Mouse (Mus musculus): Measurements from ENCODE around the gene N4bp1. TPM values are rescaled to one million over a fixed set of nuclear protein-coding genes. Genes with fewer than 3 reads are reported as not detected.

N4bp1 gene
- polyA plus RNA-seq, 1 experiment from 2014 or later, result 10.9 TPM

DNA sequence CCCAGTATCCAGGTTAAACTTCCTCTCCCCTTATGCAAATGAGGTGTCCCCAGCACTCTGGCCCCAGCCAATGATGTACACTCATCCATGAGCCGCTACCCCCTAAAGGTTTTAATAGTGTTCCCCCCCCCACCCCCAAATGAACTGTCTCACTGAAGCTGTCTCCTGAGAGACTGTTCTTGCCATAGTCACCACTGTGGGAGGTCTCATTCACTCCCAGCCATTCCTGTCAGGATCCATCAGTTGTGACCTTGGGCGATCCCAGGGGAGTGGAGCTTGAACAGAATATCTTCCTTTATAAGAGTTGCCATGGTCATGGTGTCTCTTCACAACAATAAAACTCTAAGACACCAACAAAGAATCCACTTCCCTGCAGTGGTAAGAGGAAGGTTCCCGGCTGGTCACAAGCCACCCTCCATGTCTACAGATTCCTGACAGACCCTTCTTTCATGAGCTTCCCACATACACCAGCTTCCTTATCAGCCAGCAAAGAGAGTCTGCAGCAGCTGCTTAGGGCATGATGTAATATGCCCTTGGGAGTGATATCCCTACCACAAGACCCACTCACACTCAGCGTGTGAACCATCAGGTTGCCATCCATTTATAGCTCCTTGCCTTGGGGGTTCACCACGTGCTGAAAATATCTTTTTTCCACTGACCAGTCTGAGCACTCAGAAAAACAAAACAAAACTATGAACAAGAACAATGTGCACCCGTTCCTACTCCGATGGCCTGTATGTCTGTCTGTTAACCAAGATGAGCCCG lies 50.4 kb downstream of the N4bp1 start:
- Histone ChIP-seq H3K4me3 (no peak overlapping the region), H3K4me2 (replicated peaks) (no peak overlapping the region), H3K9me3 (no peaks in the 10 kb centered on the region), H3K27me3 (no peaks in the 10 kb centered on the region), H3K27ac (replicated peaks) (no peak overlapping the region), H3K4me1 (no peaks in the 10 kb centered on the region), H3K9ac (replicated peaks) (no peak overlapping the region), H3K36me3 (0 out of 2 replicates have a peak, but pooled peaks cover 5% of the 10 kb centered on the region)
- no peak for ATAC-seq (replicated peaks)
- WGBS, result 88% methylated on average over 8 of the region's 8 CpGs

DNA sequence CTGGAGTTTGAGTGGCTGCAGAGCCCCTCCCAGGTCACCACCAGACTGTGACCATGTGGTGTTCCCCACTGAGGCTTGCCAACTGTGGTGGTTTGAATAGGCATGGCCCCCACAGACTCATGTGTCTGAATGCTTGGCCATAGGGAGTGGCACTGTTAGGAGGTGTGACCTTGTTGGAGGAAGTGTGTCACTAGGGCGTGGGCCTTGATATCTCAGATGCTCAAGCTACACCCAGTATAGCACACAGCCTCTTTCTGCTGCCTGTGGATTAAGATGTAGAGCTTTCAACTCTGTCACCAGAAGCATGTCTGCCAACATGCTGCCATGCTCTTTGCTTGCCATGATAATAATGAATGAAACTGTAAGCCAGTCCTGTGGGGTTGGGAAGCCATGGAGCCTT lies 51.1 kb downstream of the N4bp1 start:
- H3K27me3 ChIP-seq, result no peaks in the 10 kb centered on the region
- no peak overlapping the region for H3K4me3 ChIP-seq
- H3K27ac ChIP-seq (replicated peaks), result no peak overlapping the region
- no peak for ATAC-seq (replicated peaks)
- 80% methylated on average over 1 of the region's 1 CpGs for WGBS
- no peak overlapping the region for H3K9ac ChIP-seq (replicated peaks)
- H3K4me1 ChIP-seq, result no peaks in the 10 kb centered on the region
- H3K36me3 ChIP-seq, result no peaks in the 10 kb centered on the region
- no peak overlapping the region for H3K4me2 ChIP-seq (replicated peaks)
- no peaks in the 10 kb centered on the region for H3K9me3 ChIP-seq

DNA sequence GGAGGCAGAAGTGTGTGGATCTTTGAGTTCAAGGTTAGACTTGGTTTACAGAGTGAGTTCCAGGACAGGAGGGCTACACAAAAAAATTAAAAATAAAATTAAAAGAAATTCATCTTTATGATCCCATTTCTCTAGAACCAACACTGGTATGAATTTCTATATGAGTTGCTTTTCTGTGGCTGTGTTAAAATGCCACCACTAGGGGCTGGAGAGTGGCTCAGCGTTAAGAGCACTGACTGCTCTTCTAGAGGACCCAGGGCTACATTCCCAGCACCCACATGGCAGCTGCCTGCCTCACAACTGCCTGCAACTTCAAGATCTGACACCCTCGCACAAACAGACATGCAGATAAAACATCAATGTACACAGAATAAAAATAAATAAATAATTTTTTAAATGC lies 56.1 kb downstream of the N4bp1 start:
- Histone ChIP-seq H3K4me2 (replicated peaks) (no peak overlapping the region), H3K27ac (replicated peaks) (no peak overlapping the region), H3K9me3 (no peaks in the 10 kb centered on the region), H3K36me3 (no peaks in the 10 kb centered on the region), H3K4me1 (0 out of 2 replicates have a peak, but pooled peaks cover 2% of the 10 kb centered on the region), H3K4me3 (no peak overlapping the region), H3K27me3 (no peaks in the 10 kb centered on the region), H3K9ac (replicated peaks) (no peak overlapping the region)
- no peak for ATAC-seq (replicated peaks)
- 58% methylated on average over 2 of the region's 2 CpGs for WGBS

DNA sequence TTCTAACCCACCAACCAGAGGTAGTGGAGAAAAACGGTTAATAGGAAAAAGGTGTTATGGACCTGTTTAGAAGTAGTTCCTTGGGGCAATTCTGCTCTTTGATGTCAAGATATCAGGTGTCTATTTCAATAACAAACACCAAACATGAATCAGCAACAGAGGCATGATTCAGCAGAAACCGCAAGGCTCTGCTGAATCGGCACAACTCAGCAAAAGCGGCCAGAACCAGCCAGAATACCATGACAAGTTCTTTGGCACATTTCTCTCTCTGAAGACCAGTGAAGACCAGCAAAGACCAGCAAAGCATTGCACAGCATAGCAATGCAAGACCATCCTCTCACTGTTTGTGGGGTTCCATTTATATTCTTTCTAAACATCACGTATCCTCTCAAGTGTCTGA lies 57.9 kb downstream of the N4bp1 start:
- H3K9ac ChIP-seq (replicated peaks), result no peak overlapping the region
- ATAC-seq (replicated peaks), result no peak
- no peak overlapping the region for H3K4me2 ChIP-seq (replicated peaks)
- no peaks in the 10 kb centered on the region for H3K36me3 ChIP-seq
- 0 out of 2 replicates have a peak, but pooled peaks cover 2% of the 10 kb centered on the region for H3K4me1 ChIP-seq
- H3K4me3 ChIP-seq, result no peak overlapping the region
- no peaks in the 10 kb centered on the region for H3K9me3 ChIP-seq
- WGBS, result 95% methylated on average over 5 of the region's 5 CpGs
- H3K27ac ChIP-seq (replicated peaks), result no peak overlapping the region
- H3K27me3 ChIP-seq, result no peaks in the 10 kb centered on the region

DNA sequence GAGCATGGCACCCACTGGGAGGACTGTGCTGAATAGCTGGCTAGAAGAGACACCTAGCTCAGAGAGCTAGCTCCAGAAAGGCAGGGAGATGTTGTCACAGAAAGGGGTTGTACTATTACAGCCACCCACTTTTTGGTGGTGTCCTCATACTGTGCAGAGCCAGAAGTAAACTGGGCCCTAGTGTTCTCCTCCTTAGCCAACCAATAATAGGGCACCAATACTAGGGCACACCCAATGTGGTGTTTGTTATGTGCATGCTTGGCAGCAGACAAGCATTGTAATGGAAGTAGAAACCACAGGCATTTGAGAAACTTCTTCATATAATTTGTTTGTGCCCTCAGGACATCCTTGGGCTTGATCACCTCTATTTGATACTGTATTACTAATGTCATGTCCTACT lies 58.5 kb downstream of the N4bp1 start:
- Histone ChIP-seq H3K36me3 (no peaks in the 10 kb centered on the region), H3K4me3 (no peak overlapping the region), H3K27me3 (no peaks in the 10 kb centered on the region), H3K9ac (replicated peaks) (no peak overlapping the region), H3K4me1 (0 out of 2 replicates have a peak, but pooled peaks cover 2% of the 10 kb centered on the region), H3K9me3 (no peaks in the 10 kb centered on the region), H3K4me2 (replicated peaks) (no peak overlapping the region), H3K27ac (replicated peaks) (no peak overlapping the region)
- ATAC-seq (replicated peaks), result no peak

DNA sequence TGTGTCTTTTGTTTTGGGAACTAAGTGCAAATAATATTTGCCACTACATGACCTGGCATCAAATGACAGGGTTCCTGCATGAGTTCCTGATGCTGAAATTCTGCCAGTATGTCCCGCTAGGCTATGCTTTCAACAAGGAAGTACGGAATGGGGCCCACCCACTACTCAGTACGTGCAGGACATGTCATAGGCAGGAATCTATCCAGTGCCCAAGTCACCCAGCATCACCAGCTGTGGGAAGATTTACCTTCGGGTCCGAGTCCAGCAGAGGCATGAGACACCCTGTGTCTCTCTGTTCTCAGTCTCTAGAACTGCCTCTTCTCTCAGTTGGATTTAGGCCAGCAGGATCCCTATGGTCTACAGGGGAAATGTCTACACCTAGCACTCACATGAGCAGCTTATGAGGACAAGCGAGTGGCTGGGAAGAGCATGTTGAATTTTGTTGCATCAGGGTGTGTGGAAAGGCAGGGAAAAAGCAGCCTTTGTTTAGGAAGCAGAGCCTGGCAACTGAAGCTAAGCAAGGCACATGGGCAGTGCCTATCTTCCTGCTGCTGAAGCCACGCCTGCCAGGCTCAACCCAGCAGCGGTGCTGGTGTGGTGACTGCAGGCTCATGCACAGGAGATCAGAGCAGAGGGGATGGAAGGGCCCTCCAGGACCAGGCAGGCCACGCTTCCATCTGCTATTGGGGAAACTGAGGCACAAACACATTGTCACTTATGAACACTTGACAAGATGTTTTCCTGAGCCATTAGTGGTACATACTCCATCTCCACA lies 59.2 kb downstream of the N4bp1 start:
- no peaks in the 10 kb centered on the region for H3K27me3 ChIP-seq

DNA sequence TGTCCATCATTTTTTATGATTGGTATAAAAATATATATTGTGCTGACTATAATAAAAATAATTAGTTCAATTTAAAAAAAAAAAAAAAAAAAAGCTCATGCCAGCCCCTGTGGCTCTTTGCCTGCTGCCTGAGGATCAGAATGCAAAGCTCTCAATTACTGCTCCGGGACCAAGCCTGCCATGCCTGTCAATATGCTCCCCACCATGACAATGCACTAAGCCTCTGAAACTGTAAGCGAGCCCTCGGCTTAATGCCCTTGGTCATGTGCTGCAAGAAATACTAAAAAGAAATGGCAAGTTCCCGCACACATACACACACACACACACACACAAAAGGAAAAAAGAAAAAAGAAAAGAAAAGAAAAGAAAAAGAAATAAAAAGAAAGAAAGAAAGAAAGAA lies 60.3 kb downstream of the N4bp1 start:
- WGBS, result under 1% methylated on average over 4 of the region's 4 CpGs
- H3K9ac ChIP-seq (replicated peaks), result no peak overlapping the region
- H3K36me3 ChIP-seq, result no peaks in the 10 kb centered on the region
- 0 out of 2 replicates have a peak, but pooled peaks cover 2% of the 10 kb centered on the region for H3K4me1 ChIP-seq
- no peak overlapping the region for H3K27ac ChIP-seq (replicated peaks)
- no peaks in the 10 kb centered on the region for H3K9me3 ChIP-seq
- H3K4me2 ChIP-seq (replicated peaks), result no peak overlapping the region
- ATAC-seq (replicated peaks), result no peak
- no peaks in the 10 kb centered on the region for H3K27me3 ChIP-seq
- no peak overlapping the region for H3K4me3 ChIP-seq

More for the DNA sequence above, 59.2 kb downstream of the N4bp1 start:
- 86% methylated on average over 9 of the region's 9 CpGs for WGBS
- H3K9ac ChIP-seq (replicated peaks), result no peak overlapping the region
- H3K36me3 ChIP-seq, result no peaks in the 10 kb centered on the region
- no peak overlapping the region for H3K4me3 ChIP-seq
- no peak for ATAC-seq (replicated peaks)
- 0 out of 2 replicates have a peak, but pooled peaks cover 2% of the 10 kb centered on the region for H3K4me1 ChIP-seq
- no peaks in the 10 kb centered on the region for H3K9me3 ChIP-seq
- no peak overlapping the region for H3K4me2 ChIP-seq (replicated peaks)
- H3K27ac ChIP-seq (replicated peaks), result no peak overlapping the region

DNA sequence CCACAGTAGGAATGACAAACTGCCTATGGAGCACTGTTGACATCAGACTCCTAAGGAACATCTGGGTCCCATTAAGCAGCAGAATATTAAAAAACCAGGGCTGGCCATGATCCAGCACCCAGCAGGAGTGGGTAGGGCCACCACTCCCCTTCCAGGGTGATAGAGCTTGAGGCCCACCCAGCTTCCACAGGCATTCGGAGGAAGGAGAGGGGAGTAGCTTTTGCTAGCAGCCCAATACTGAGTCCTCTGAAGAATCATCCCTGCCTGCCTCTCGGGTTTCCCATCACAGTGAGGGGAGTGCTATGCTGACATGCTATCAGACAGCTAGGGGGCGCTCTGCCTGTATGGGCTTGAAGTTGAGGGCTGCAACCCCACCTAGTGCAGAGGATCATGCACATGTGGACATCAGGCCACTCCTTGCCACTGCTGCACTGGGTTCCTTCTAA lies 64.3 kb downstream of the N4bp1 start:
- H3K4me1 ChIP-seq, result 0 out of 2 replicates have a peak, but pooled peaks cover 2% of the 10 kb centered on the region
- H3K4me2 ChIP-seq (replicated peaks), result no peak overlapping the region
- H3K27ac ChIP-seq (replicated peaks), result no peak overlapping the region
- no peak overlapping the region for H3K9ac ChIP-seq (replicated peaks)
- H3K9me3 ChIP-seq, result no peaks in the 10 kb centered on the region
- no peak for ATAC-seq (replicated peaks)
- WGBS, result 7% methylated on average over 3 of the region's 3 CpGs
- no peak overlapping the region for H3K4me3 ChIP-seq
- no peaks in the 10 kb centered on the region for H3K36me3 ChIP-seq
- no peaks in the 10 kb centered on the region for H3K27me3 ChIP-seq

DNA sequence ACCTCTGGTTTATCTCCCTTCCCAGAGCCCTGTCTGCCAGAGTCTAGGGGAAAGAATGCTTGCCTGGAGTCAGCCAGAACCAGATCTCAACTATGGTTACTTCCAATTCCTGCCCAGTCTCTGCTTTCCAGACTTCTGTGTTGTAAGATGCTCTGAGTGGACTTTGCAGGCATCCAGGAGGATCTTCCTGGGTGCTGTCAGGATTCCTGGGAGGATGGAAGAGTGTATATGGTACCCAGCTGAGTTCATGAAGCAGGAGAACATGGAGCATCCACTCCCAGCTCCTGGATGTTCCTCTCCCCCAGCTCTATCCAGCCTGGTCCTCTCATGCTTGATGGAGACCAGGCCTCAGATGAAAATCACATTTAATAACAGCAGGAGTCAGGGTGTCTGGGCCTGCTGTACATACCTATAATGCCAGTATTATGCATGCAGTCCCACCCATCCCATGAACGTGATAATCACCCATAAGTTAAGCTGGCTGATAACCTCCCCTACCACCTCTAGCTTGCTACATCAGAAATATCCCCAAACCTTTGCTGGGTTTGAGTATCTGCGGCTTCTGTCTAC lies 64.8 kb downstream of the N4bp1 start:
- H3K9ac ChIP-seq (replicated peaks), result no peak overlapping the region
- H3K9me3 ChIP-seq, result no peaks in the 10 kb centered on the region
- H3K36me3 ChIP-seq, result no peaks in the 10 kb centered on the region
- H3K27me3 ChIP-seq, result no peaks in the 10 kb centered on the region
- 0 out of 2 replicates have a peak, but pooled peaks cover 2% of the 10 kb centered on the region for H3K4me1 ChIP-seq
- no peak overlapping the region for H3K4me3 ChIP-seq
- WGBS, result 79% methylated on average over 2 of the region's 2 CpGs
- no peak for ATAC-seq (replicated peaks)
- no peak overlapping the region for H3K27ac ChIP-seq (replicated peaks)
- no peak overlapping the region for H3K4me2 ChIP-seq (replicated peaks)

DNA sequence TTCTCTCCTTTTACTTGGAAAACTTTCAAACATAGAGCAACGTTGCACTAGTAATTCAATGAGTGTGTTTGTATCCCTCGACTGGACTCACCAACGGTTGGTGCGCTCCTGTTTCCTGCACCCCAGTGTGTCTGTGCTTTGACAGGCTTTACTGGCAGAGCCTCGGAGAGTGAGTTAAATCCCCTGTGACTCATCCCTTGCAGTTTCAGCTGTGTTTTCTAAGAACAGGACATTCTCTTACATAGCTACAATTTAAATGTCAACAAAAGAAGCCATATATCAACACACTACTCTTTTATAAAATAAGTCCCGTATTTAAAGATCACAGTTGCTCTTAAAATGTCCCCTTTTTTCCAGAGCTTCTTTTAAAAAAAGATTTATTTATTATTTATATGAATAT lies 65.6 kb downstream of the N4bp1 start:
- 50% methylated on average over 6 of the region's 6 CpGs for WGBS

DNA sequence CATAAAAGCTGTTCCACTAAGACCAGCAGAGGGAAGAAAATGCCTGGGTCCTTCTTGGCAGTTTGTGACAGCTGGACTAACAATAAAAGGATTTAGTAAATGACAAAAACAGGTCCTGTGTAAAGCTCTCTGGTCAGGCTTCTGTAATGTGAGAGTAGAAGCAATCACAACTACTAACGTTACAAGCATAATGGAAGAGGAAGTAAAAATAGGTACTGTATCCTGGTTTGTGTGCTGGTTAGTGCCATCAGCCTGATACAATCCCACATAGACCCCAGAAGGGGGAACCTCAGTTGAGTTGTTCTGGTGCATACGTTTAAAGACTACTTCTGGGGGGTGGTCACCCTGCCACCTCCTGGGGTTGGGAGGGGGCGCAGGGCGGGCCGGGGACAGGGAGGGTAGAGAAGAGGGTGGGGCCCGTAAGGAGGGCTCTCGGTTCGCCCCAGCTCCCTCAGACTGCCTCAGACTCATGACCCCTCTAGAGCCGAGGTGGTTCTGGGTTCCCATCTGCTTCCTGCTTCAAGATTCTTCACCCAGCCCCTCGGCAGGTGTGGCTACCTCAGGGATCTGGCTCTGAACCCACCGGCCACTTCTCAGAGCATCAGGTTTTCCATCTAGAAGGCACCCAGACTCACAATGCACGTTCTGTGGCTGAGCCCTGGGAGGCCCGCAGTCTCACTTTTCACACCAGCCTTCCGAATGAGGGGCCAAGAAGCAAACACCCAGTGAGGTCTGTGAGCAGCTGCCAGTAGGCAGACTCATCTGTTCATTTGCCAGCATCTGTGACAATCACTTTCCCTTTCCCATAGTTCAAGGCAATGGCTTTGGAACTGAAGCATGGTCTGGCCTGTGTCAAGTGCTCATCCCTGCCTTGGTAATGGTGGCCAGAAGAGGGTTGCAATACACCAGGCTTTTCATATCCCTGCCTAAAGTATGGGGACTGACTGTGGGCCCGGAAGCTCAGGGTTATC lies 75.8 kb downstream of the N4bp1 start:
- 86% methylated on average over 15 of the region's 15 CpGs for WGBS
- ATAC-seq (replicated peaks), result no peak
- H3K4me3 ChIP-seq, result no peak overlapping the region
- H3K27me3 ChIP-seq, result no peaks in the 10 kb centered on the region
- no peaks in the 10 kb centered on the region for H3K9me3 ChIP-seq
- H3K4me2 ChIP-seq (replicated peaks), result no peak overlapping the region
- no peaks in the 10 kb centered on the region for H3K4me1 ChIP-seq
- H3K36me3 ChIP-seq, result no peaks in the 10 kb centered on the region
- no peak overlapping the region for H3K9ac ChIP-seq (replicated peaks)
- no peak overlapping the region for H3K27ac ChIP-seq (replicated peaks)

More for the DNA sequence above, 65.6 kb downstream of the N4bp1 start:
- ATAC-seq (replicated peaks), result no peak
- Histone ChIP-seq H3K4me3 (no peak overlapping the region), H3K27me3 (no peaks in the 10 kb centered on the region), H3K9ac (replicated peaks) (no peak overlapping the region), H3K27ac (replicated peaks) (no peak overlapping the region), H3K4me1 (no peaks in the 10 kb centered on the region), H3K4me2 (replicated peaks) (no peak overlapping the region), H3K9me3 (no peaks in the 10 kb centered on the region), H3K36me3 (no peaks in the 10 kb centered on the region)

Data from forebrain, embryonic 15.5 days (tissue).